Mouse (Mus musculus) adrenal gland, postnatal 4 days (tissue): ENCODE results near the gene Spin2-ps6. TPM values are rescaled to one million over a fixed set of nuclear protein-coding genes. Genes with fewer than 3 reads are reported as not detected.
"Not testable (repeated sequence)": the region's sequence is repeated elsewhere in the genome, so short reads cannot be mapped to it uniquely, and the experiment has no call there.

Source experiments
- DNase-seq, 2 experiments: peaks; one replicate each; pipeline ENCODE4 v3.0.0; 2021 to 2022; ENCODE audit warnings: low spot score in 2 of 2, mixed read lengths in 2 of 2
- long read RNA-seq, 2 experiments: library from polyadenylated mRNA; stranded (forward); transcript quantifications; one replicate each; pipeline ENCODE4 v2.0.0; 2021
- total RNA-seq, 2 experiments: library from RNA; stranded (reverse); gene quantifications; 2 replicates each; pipeline ENCODE4 v1.2.3; 2021

Gene Spin2-ps6
- not detected for total RNA-seq
- long read RNA-seq, experiment 1, result 0 reads
- long read RNA-seq, experiment 2, result 0 reads

DNA sequence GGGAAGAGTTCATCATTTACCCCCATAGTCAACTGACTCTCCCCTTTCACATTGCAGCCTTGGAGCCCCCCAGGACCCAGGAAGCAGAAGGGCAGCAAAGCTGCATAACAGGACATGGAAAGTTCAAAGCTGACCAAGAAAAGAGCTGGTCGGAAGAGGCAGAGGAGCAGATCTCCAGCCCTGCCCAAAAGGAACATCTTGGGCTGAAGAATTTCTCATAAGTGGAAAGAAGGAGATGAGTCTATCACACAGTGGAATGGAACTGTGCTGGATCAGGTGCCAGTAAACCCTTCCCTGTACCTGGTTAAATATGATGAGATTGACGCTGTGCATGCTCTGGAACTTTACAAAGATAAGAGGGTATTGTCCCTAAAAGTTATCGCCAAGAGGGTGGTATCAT, at the start of gene Spin2-ps6:
Gene Spin2-ps6, plus strand, starts transcription at position 301 of the 400 bp plus-strand sequence.
- DNase-seq, result not testable (repeated sequence)

Other genes starting within 250 kb of the Spin2-ps6 start
- gene Btbd35f12, start 78.5 kb downstream of the Spin2-ps6 start, total RNA-seq, result not detected